Mouse (Mus musculus) bone marrow macrophage, adult 2 months (primary cell): ENCODE results near the gene Fadd.

Experiments used
- CTCF ChIP-seq: IDR thresholded peaks from 2 replicates; pipeline ENCODE4 v1.5.1; 2012; ENCODE audit warnings: low read depth, mild to moderate bottlenecking, low read length, moderate library complexity
- POLR2A ChIP-seq: IDR thresholded peaks from 2 replicates; pipeline ENCODE4 v1.6.1; 2012; ENCODE audit warnings: mild to moderate bottlenecking, low read depth, low read length, borderline replicate concordance

DNA sequence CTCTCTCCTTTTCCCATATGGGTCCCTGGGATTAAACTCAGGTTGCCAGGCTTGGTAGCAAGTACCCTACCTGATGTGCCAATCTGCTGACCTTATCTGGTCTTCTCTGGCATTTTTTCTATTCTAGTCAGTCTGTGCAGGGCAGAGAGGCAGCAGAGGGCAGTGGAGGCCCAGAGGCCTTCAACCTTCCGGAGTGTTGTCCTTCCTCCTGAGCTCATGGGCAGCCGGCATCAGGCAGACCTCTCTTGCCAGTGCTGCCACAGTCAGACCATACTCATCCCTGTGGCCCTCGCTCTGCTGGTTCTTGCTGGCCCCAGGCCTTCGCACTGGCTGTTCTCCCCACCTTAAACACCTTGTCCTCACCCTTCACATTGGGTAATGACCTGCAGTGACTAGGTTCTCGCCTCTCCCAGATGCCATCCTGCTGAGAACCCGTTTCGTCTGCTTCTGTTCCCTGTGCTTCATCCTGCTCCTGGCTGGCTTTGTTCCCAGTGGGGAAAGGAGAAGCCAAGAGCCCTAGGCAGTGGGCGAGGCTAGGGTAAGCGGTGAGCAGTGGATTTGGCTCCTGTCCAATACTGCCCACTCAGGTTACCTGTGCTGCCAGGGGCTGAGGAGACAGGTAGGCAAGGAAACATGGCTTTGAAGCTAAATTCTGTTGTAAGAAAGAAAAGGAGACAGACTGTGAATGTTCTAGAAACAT lies 18.7 kb downstream of the Fadd start:
- TF ChIP-seq CTCF = no peak
- no peak for TF ChIP-seq POLR2A
